Mouse (Mus musculus) forebrain, embryonic 10.5 days (tissue): ENCODE results near the gene Hyal2. TPM values are rescaled to one million over a fixed set of nuclear protein-coding genes. Genes with fewer than 3 reads are reported as not detected.

Source experiments
- DNase-seq: peaks from one replicate; pipeline ENCODE4 v3.0.0-alpha.2; 2017; ENCODE audit warnings: low spot score; ENCODE audit errors: extremely low spot score
- H3K27ac ChIP-seq: fragments of 300-500 bp; sonication (generic); 2 replicates; pipeline ENCODE4 v1.5.1; 2016; ENCODE audit warnings: mild to moderate bottlenecking
- H3K27me3 ChIP-seq: fragments of 300-500 bp; sonication (generic); 2 replicates; pipeline ENCODE4 v1.6.1; 2016; ENCODE audit warnings: mild to moderate bottlenecking; ENCODE audit not compliant: poor library complexity, severe bottlenecking
- H3K36me3 ChIP-seq: fragments of 300-500 bp; sonication (generic); replicated peaks from 2 replicates; pipeline ENCODE4 v1.6.1; 2016; ENCODE audit warnings: mild to moderate bottlenecking, moderate library complexity
- H3K4me1 ChIP-seq: fragments of 300-500 bp; sonication (generic); 2 replicates; pipeline ENCODE4 v1.6.1; 2016
- H3K4me3 ChIP-seq: fragments of 300-500 bp; sonication (generic); 2 replicates; pipeline ENCODE4 v1.5.1; 2016; ENCODE audit warnings: mild to moderate bottlenecking, moderate library complexity
- H3K9me3 ChIP-seq: fragments of 300-500 bp; sonication (generic); 2 replicates; pipeline ENCODE4 v1.6.1; 2016; ENCODE audit warnings: mild to moderate bottlenecking, moderate library complexity
- WGBS: fragments of 180-500 bp; shearing (Covaris S2); methylation state at CpG from one replicate; pipeline ENCODE4 v1.1.7; 2016; 5-methylcytosine and 5-hydroxymethylcytosine counted together
- polyA plus RNA-seq: library from polyadenylated mRNA; unstranded; fragments of >200 nt; fragmentation: Nextera tagmentation; extraction: Ambion mirVana; gene quantifications from 2 replicates; pipeline ENCODE4 v1.2.1, GENCODE M21; 2016

Gene Hyal2
- polyA plus RNA-seq, 1 experiment from 2014 or later = 147 TPM

DNA sequence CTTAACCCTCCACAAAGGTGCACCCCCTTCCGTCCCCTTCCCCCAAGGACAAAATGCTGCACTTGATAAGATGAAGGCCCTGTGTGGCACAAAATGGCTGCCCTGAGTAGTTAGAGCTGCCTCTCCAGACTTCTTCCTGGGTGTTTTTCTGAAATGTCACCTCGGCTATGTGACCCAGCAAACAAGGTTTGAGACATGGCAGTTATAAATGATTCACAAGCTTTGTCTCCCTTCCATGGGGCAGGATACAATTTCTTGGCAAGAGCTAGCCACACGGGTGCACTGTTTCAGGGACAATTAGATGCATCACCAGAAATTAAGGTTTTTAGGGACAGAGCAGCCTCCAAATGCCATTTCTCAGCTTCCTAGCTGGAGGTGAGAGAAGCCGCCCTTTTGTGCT is 27.3 kb upstream of the Hyal2 start:
- WGBS = 81% methylated on average over 4 of the region's 4 CpGs
- Histone ChIP-seq H3K4me1 (peaks cover 55% of the 10 kb centered on the region), H3K4me3 (peak overlapping the region; percentile 70; the same call in 1 of the 2 replicates), H3K36me3 (peaks cover 63% of the 10 kb centered on the region), H3K9me3 (no peaks in the 10 kb centered on the region), H3K27me3 (no peaks in the 10 kb centered on the region), H3K27ac (no peak overlapping the region)
- DNase-seq = no peak

DNA sequence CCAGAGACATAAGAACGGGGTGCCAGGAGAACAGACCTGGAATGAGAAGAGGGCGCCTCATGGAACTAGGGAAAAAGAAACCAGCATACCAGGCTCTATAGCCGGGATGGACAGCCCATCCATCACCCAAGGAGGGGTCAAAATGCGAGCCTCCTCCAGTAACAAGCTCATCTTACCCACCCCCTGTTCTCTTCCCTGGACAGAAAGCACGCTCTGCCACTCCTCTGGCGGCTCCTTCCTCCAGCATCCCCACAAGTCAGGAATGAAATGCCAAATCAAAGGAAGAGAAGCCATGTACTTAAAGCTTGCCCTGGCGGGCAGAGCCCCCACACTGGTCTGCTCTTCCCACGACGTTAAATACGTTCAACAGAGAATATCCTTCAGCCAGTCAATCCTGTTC is 26.7 kb upstream of the Hyal2 start:
- no peak for DNase-seq
- Histone ChIP-seq H3K27me3 (no peaks in the 10 kb centered on the region), H3K4me3 (peak overlapping the region; percentile 70), H3K27ac (0 out of 2 replicates have a peak overlapping the region, but pooled peaks have one; percentile 87), H3K36me3 (peaks cover 63% of the 10 kb centered on the region), H3K4me1 (peaks cover 53% of the 10 kb centered on the region), H3K9me3 (no peaks in the 10 kb centered on the region)
- 38% methylated on average over 10 of the region's 10 CpGs for WGBS

DNA sequence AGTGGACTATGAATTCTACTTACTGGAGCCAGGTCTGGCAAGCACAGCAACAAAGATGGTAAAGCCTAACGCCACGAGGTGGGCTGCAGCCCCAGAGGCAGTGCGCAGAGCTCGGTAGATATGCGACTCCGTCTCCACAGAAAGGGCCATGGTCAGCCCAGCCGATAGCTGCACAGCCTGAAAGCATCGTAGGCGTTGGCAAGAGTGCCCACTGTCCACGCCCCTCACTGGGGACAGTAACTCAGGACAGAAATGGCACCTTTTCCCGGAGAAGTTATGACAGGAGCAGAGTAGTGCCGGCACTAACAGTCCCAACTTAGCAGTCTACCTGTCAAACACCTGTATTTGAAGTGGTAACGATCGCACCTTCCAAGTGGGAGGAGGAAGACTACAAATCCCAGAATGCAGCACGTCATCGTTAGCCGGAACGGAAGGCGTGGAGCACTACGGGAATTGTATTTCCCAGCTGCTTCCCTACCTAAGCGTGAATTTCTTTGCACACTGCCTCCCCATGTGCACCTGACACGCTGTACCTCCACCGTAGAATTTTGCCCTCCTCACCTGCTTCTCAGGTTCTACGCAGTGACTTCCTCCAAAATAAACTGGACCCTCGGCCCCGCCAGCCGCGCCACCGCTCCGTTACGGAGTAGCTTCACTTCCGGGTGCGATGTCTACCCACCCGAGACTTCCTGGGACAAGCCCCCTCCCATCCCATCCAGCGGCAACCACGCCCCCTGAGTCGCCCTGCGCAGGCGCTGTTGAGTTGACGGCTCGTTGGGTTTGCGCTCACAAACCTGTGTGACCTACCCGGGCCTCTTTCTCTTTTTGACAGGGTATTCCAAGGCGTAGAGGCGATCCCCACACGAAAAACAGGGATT is 26.0 kb upstream of the Hyal2 start, which contains the start of the genes Cyb561d2 and Nprl2:
Gene Cyb561d2 (minus strand): TSS at position 720 of the 878 bp plus-strand sequence.
Gene Nprl2 (plus strand): TSS at position 753 of the 878 bp plus-strand sequence.
- Histone ChIP-seq H3K36me3 (peaks cover 60% of the 10 kb centered on the region), H3K9me3 (no peaks in the 10 kb centered on the region), H3K4me3 (peak within 1 kb of the TSS; percentile 70), H3K27ac (peak within 1 kb of the TSS; percentile 87), H3K27me3 (no peaks in the 10 kb centered on the region), H3K4me1 (peaks cover 53% of the 10 kb centered on the region)
- under 1% methylated on average over 46 of the region's 46 CpGs for WGBS
- peak; percentile 96 for DNase-seq

DNA sequence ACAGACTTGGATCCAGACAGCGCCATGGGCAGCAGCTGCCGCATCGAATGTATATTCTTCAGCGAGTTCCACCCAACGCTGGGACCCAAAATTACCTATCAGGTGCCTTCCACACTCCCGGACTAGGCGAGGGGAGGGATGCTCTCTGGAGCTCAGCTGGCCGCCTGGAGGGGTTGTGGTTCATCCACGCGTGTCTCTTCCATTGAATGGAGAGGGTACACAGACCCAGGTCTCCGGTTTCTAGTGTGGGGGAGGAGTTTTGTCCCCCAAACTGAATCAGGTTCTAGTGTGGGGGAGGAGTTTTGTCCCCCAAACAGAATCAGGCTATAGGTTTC is 25.4 kb upstream of the Hyal2 start:
- WGBS = under 1% methylated on average over 11 of the region's 11 CpGs

DNA sequence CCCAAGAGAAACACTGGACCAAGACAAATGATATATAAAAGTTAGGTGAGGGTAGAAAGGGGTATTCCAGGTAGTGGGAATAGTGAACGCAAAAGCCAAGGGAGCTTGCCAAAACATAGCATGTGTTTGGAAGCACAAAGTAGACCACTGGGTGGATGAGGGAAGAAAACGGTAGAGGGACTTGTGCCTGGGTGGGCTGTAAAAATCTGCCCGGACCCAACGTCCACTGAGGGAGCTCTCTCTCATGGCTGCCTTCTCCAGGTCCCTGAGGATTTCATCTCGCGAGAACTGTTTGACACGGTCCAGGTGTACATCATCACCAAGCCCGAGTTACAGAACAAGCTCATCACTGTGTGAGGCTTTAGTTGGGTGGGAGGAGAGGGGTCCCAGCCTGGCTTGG is 25.0 kb upstream of the Hyal2 start:
- Histone ChIP-seq H3K27me3 (peaks cover 5% of the 10 kb centered on the region), H3K9me3 (no peaks in the 10 kb centered on the region), H3K4me3 (peak overlapping the region; percentile 70), H3K4me1 (peaks cover 53% of the 10 kb centered on the region), H3K36me3 (peaks cover 50% of the 10 kb centered on the region), H3K27ac (peak overlapping the region; percentile 87; the same call in 1 of the 2 replicates)
- 52% methylated on average over 8 of the region's 8 CpGs for WGBS
- DNase-seq = no peak

More for the DNA sequence above, 25.4 kb upstream of the Hyal2 start:
- peak overlapping the region; percentile 70 for H3K4me3 ChIP-seq
- H3K27ac ChIP-seq = peak overlapping the region; percentile 87
- H3K36me3 ChIP-seq = peaks cover 54% of the 10 kb centered on the region
- DNase-seq = no peak
- H3K27me3 ChIP-seq = peaks cover 1% of the 10 kb centered on the region; the same call in 1 of the 2 replicates
- H3K4me1 ChIP-seq = peaks cover 53% of the 10 kb centered on the region
- H3K9me3 ChIP-seq = no peaks in the 10 kb centered on the region

DNA sequence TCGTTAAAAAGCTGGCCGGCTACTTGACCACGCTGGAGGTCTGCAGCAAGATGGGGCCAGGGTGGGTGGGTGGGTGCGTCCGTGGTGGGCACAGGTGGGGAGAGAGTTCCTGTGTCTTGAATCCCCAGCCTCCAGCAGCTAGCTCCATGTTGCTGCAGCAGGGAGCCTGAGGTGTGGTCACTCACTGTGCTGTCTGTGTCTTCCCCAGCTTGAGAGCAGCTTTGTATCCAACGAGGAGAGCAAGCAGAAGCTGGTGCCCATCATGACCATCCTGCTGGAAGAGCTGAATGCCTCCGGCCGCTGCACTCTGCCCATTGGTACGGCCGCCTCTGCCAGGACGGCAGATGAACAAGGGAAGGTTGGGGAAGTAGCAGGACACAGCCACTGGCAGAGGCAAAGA is 24.4 kb upstream of the Hyal2 start:
- H3K4me3 ChIP-seq = peak overlapping the region; percentile 70; the same call in 1 of the 2 replicates
- no peak overlapping the region for H3K27ac ChIP-seq
- 87% methylated on average over 11 of the region's 11 CpGs for WGBS
- H3K4me1 ChIP-seq = peaks cover 59% of the 10 kb centered on the region
- H3K36me3 ChIP-seq = peaks cover 44% of the 10 kb centered on the region
- no peak for DNase-seq
- H3K27me3 ChIP-seq = peaks cover 11% of the 10 kb centered on the region
- H3K9me3 ChIP-seq = no peaks in the 10 kb centered on the region

DNA sequence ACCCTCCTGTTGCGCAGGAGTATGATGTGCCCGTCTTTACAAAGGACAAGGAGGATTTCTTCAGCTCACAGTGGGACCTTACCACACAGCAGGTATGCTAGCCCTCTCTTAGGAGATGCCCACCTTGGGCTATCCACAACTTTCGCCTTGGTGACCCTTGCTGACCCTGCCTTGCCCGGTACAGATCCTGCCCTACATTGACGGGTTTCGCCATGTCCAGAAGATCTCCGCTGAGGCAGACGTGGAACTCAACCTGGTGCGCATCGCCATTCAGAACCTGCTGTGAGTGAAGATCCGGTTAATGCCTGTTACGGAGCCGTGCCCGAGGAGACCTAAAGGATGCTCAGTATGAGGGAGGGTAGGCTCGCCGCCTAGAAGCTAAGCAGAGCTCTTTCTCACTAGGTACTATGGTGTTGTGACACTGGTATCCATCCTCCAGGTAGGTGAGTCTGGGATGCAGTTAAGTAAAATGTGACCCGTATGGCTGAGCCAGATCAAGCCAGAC is 23.5 kb upstream of the Hyal2 start:
- Histone ChIP-seq H3K36me3 (peaks cover 35% of the 10 kb centered on the region), H3K4me1 (peaks cover 59% of the 10 kb centered on the region), H3K27me3 (peaks cover 20% of the 10 kb centered on the region), H3K27ac (no peak overlapping the region), H3K9me3 (no peaks in the 10 kb centered on the region), H3K4me3 (no peak overlapping the region; the same call in 1 of the 2 replicates)
- no peak for DNase-seq
- 94% methylated on average over 17 of the region's 17 CpGs for WGBS

DNA sequence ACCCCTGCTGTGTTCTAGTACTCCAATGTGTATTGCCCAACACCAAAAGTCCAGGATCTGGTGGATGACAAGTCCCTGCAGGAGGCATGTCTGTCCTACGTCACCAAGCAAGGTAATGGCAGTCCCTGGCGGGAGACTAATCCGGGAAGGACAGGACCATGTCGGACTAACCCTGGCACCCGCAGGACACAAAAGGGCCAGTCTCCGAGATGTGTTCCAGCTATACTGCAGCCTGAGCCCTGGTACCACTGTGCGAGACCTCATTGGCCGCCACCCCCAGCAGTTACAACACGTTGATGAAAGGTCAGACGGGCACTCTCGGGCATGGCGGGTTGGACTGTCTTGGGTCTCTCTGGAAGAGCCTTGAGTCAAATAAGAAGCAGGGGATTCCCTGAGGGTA is 23.0 kb upstream of the Hyal2 start:
- peaks cover 30% of the 10 kb centered on the region for H3K36me3 ChIP-seq
- no peak overlapping the region for H3K27ac ChIP-seq
- no peaks in the 10 kb centered on the region for H3K9me3 ChIP-seq
- peaks cover 25% of the 10 kb centered on the region for H3K27me3 ChIP-seq
- H3K4me1 ChIP-seq = peaks cover 61% of the 10 kb centered on the region
- WGBS = 96% methylated on average over 12 of the region's 12 CpGs
- no peak overlapping the region for H3K4me3 ChIP-seq
- DNase-seq = no peak

DNA sequence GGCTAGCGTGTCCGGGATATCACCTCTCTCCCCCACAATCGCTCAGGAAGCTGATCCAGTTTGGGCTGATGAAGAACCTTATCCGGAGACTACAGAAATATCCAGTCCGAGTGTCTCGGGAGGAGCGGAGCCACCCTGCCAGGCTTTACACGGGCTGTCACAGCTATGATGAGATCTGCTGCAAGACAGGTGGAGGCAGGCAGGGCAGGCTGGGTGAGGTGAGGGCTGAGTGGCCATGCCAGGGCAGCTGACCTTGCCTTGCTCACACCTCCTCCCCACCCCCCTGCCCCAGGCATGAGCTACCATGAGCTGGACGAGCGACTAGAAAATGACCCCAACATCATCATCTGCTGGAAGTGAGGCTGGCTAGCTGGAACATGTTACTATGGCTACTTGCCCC is 22.5 kb upstream of the Hyal2 start:
- Histone ChIP-seq H3K27me3 (peaks cover 30% of the 10 kb centered on the region), H3K27ac (no peak overlapping the region), H3K4me1 (peaks cover 63% of the 10 kb centered on the region), H3K36me3 (peaks cover 25% of the 10 kb centered on the region), H3K9me3 (no peaks in the 10 kb centered on the region), H3K4me3 (peak overlapping the region; percentile 16; the same call in 1 of the 2 replicates)
- no peak for DNase-seq
- WGBS = 85% methylated on average over 10 of the region's 10 CpGs

DNA sequence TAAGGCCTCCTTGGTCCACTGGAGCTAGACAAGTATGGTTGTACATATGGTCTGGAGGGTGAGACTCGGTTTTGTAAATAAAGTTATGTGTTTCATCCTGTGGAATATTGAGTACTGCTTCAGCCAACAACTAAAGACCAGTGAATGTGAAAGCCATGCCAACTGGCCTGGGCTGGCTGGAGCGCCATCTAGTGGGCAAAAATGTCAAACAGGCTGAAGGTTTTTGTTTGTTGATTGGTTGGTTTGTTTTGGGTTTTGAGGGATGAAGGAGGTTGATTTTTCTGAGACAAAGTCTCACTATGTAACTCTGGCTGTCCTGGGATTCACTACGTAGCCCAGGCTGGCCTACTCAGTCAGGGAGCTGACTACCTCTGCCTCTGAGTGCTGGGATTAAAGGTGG is 22.1 kb upstream of the Hyal2 start:
- Histone ChIP-seq H3K36me3 (peaks cover 23% of the 10 kb centered on the region), H3K4me1 (peaks cover 63% of the 10 kb centered on the region), H3K4me3 (peak overlapping the region; percentile 16; the same call in 1 of the 2 replicates), H3K9me3 (no peaks in the 10 kb centered on the region), H3K27ac (no peak overlapping the region), H3K27me3 (peaks cover 34% of the 10 kb centered on the region)
- DNase-seq = peak; percentile 77
- 5% methylated on average over 3 of the region's 3 CpGs for WGBS

DNA sequence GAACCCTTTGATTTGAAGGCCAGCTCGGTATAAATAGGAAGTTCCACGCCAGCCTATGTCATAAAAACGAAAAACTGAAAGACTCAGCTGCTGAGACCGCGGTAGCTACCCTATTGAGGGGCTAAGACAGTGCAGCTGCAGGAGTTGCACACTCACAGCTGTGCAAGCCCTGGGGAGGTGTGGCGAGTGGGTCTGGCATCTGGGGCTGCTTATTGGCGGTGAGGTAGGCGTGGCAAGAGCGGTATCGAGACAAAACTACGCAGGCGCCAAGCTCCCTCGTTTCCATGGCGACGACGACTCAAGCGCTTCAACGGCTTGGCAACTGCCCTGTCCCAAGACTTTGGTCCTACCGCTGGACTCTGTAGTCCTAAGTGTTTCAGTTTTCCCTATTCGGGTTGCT is 20.7 kb upstream of the Hyal2 start, which contains the start of gene Zmynd10:
Gene Zmynd10 (plus strand): TSS at position 273 of the 400 bp plus-strand sequence.
- H3K27ac ChIP-seq = peak within 1 kb of the TSS; percentile 59
- H3K9me3 ChIP-seq = no peaks in the 10 kb centered on the region
- 5% methylated on average over 20 of the region's 20 CpGs for WGBS
- peaks cover 23% of the 10 kb centered on the region for H3K36me3 ChIP-seq
- H3K4me1 ChIP-seq = peaks cover 66% of the 10 kb centered on the region
- peak within 1 kb of the TSS; percentile 42 for H3K4me3 ChIP-seq
- peaks cover 48% of the 10 kb centered on the region for H3K27me3 ChIP-seq
- DNase-seq = peak; percentile 91

DNA sequence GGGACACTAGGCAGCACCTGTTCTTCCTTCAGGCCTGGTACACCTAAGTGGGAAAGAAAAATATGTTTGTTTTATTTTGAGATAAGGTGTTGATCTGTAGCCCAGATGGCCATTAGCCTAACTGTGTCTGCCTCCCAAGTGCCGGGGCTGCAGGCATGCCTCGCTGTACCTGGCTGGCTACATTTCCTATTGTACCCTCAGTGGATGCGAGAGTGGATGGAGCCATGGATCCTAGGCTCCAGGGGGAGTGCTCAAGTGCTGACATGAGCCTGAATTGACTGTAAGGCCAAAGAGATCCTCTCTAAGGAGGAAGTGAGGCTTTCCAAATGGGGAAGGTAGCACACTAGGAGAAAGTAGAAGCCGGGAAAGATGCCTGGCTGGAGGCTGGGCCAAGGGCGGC is 19.8 kb upstream of the Hyal2 start:
- Histone ChIP-seq H3K4me1 (peaks cover 66% of the 10 kb centered on the region), H3K4me3 (no peak overlapping the region), H3K27ac (0 out of 2 replicates have a peak overlapping the region, but pooled peaks have one; percentile 35), H3K27me3 (peaks cover 58% of the 10 kb centered on the region), H3K36me3 (peaks cover 23% of the 10 kb centered on the region), H3K9me3 (no peaks in the 10 kb centered on the region)
- DNase-seq = no peak
- 79% methylated on average over 5 of the region's 5 CpGs for WGBS

DNA sequence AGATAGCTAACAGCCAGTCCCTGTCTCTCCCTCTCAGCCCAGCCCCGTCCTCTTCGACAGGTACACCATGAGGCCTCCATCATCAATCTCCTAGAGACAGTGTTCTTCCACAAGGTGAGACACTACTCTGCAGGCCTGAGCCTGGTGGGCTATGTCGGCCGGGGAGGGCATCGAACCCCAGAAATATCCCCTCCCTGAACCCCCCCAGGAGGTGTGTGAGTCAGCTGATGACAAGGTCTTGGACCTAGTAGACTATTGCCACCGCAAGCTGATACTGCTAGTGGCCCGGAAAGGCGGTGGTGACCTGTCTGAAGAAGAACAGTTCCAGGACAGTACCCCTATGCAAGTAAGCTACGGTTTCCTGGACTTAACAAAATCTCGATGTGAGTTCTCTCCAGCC is 18.9 kb upstream of the Hyal2 start:
- no peaks in the 10 kb centered on the region for H3K9me3 ChIP-seq
- H3K36me3 ChIP-seq = peaks cover 16% of the 10 kb centered on the region
- H3K27ac ChIP-seq = peak overlapping the region; percentile 9; the same call in 1 of the 2 replicates
- 90% methylated on average over 10 of the region's 10 CpGs for WGBS
- no peak overlapping the region for H3K4me3 ChIP-seq
- H3K27me3 ChIP-seq = peaks cover 61% of the 10 kb centered on the region
- no peak for DNase-seq
- H3K4me1 ChIP-seq = peaks cover 70% of the 10 kb centered on the region
